Mouse (Mus musculus): Measurements from ENCODE around the gene Vegfa.

Gene Vegfa

DNA sequence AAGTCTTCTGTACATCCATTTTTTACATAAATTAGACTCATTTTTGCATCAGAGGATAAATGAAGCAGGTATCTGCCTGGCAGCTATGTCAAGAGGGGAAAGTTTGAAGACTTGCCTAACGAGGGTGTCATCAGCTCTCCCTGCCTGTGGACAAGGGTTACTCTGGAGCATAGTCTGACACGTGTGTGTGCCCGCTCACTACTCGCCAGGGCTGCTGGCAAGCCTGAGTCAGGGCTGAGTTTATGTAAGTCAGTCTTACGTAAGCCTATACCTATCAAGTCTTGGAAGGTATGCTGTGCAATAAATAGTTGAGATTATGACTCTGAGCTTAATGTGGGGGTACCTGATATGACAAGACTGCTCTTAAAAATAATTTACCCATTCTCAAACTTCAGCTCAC lies 19.2 kb upstream of the Vegfa start:
- DNase-seq (ENCODE audit: low spot score), result no peak

DNA sequence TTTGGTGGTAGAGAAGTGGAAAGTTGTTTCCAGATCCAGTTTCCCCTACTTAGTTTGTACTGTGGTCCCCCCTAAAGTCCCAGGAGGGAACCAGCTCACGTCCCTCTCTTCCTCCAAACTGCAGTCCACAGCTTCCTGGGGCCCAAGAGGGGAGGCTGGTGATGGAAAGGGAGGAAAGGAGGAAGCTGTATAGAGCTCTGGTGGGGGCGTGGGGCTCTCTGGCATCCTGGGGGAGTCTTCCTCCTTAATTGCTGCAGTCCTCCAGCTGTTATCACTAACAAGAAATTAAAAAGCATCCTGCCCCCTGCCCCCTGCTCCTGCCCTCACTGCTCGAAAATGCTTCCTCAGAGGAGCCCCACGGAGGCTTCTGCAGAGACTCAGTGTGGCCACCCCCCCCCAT lies 17.4 kb upstream of the Vegfa start:
- DNase-seq (ENCODE audit: low spot score), result no peak

DNA sequence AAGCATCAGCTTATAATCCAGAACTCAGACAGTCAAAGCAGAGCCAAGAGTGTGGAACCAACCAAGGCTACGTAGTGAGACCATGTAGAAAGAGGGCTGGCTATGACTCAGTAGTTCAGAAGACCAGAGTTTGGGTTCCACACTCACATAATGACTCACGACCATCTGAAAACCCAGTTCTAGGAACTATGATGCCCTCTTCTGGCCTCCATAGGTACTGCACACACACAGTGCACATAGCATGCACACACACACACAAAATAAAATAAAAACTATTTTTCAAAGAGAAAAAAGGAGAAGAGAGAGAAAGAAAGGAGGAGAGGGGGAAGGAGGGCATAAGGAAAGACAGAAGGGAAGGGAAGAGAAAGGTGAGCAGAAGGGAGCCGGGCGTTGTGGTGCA lies 16.0 kb upstream of the Vegfa start:
- DNase-seq (ENCODE audit: low spot score), result no peak

DNA sequence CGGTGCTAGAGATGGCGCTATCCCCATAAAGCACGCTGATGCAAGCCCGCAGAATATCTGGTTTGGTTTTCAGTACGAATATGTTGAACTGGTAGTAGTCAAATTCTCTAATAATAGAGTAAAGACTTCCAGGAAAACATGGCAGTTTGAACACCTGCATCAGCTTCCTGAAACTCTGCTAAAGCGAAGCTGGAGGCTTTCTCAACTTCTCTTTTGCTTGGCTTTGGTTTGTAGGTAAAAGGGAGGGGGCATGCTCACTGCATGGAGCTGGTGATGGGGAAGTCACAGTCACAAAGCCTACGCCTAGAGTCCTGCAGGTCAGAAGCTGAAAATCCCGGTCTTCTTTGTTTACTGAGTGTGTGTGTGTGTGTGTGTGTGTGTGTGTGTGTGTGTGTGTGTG lies 13.6 kb upstream of the Vegfa start:
- no peak for DNase-seq (ENCODE audit: low spot score)

DNA sequence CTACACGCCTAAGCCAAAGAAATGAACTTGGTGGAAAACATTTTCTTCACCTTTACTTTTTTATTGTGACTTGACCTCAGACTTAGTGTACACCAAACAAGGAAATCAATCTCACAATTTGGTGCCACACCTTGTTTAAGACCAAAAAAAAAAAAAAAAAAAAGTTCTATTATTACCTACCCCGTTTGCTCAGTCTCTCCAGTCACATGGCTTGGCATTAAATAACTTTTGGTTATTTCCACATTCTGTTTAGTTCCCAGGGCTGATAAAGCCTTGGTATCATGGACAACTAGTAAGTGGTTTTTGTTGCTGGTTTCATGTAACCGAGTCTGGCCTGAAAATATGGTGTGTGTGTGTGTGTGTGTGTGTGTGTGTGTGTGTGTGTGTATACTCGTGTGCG lies 12.8 kb upstream of the Vegfa start:
- DNase-seq (ENCODE audit: low spot score), result no peak

DNA sequence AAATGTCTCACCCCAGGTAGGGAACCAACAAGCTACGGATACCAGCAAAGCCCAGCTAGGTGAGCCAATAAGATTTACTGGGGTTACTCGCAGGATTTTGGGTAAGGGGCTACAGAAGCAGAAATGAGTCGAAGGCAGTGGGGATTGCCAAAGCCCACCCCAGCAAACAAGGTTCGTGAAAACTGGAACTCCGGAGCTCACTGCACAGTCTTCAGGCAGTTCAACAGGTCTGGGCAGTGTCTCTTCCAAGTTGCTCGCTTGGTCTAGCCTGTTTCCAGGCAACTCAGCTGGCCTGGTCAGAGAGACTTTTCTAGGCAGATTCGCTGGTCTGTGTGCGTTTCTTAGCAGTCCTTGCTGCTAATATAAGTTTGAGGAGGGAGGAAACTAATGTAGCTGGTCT lies 10.0 kb upstream of the Vegfa start:
- no peak for DNase-seq (ENCODE audit: low spot score)

DNA sequence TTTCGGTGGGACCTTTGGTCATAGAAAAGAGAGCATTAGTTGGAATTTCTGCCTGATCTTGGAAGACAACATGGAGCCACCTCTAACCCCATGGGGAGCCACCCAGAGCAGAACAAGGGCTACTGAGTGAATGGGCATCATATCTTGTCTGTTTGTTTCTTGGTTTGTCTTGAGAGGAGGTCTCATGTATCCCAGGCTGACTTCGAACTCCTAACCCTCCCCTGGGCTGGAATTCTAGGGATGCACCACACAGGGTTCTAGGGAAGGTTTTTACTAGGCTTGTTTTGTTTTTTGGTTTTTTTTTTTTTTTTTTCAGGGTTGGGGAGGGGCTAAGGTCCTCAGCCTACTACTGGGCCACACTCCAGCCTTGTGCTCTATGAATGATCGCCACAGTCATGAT lies 9.5 kb upstream of the Vegfa start:
- DNase-seq (ENCODE audit: low spot score), result no peak

DNA sequence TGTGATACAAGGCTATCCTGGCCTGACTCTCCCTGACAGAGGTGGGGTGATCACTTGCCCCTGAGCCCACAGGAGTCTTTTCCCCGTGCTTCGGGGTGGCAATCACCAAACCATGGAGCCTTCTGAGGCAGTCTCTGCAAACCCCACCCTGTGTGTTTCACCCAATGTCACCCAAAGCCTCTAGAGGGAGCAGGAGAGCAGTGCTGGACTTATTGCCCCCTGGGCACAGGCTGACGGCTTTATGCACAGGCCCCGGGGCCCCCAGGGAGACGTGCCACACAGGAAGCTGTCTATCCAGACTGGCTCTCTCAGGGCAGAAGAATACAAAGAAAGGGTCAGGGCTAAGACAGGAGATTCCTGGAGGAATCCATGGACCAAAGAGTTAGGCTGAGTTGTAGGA lies 9.1 kb upstream of the Vegfa start:
- no peak for DNase-seq (ENCODE audit: low spot score)

DNA sequence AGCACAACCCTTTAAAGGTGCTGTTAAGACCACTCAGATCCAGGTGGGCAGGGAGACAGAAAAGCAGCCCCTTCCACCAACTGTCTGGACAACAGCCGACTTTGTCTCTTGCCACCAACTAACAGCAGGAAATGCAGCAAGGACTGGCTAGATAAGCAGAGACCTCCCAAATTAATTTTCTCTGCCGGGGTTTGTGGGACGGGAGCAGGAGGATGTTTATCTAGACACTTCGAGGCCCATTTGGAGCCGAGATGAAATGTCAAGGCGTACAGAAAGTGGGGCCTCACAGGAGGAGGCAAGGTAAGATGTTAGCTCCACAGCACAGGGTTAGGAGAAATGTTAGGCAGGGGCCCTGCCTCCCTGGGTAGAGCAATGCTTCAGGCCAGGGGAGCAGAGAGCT lies 8.4 kb upstream of the Vegfa start:
- DNase-seq (ENCODE audit: low spot score), result no peak

DNA sequence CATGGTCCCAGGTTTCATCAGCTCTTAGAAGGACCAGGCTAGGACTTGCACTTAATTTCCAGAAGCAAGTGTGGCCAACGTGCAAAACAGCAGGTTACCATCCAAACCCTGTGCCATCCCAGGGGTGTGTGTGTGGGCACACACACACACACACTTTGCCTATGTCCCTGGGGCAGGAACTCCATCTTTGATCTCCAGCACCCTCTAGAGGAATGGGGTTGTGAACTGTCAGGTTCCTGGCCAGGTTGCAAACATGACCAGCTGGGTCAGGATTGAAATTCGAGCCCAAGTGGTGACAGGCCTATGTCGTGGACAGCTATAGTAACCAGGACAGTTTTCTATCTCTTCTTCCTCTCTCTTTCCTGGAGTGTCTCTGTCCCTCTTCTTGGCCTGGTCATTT lies 6.7 kb upstream of the Vegfa start:
- no peak for DNase-seq (ENCODE audit: low spot score)

DNA sequence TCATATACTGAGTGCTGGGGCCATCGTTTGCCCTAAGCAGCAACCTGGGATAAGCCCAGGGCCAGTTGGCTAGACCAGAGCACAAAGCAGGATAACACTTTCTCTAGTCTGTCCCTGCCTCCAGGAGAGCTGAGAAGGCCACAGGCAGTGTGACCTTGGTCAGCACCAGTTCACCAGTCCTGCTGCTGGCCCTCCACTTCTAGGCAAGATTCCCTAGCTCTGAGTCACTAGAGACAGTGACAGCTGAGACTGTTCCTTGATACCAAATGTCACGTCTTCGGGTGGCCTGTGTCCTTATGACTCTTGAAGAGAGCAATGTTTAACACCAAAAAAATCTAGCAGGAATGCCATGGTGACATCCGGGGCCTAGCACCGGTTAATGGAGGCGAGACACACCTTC lies 4.2 kb upstream of the Vegfa start:
- DNase-seq (ENCODE audit: low spot score), result no peak

DNA sequence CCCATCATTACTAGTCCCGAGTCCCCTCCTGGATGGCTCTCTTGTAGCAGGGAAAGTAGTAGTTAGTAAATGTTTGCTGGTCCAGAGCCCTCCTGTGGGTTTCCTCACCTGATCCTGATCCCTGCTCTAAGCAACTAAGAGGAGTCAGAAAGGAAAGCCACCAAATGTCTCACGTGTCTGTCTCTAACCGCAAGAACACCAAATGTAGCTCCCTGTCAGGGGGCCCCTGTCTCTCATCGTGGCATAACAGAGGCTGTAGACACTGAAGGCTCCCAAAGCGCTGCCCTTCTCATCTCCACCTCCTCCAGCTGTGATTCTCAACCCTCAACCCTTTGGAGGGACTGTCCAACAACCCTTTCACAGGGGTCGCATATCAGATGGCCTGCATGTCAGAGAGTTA lies 1.9 kb upstream of the Vegfa start:
- no peak for DNase-seq (ENCODE audit: low spot score)

DNA sequence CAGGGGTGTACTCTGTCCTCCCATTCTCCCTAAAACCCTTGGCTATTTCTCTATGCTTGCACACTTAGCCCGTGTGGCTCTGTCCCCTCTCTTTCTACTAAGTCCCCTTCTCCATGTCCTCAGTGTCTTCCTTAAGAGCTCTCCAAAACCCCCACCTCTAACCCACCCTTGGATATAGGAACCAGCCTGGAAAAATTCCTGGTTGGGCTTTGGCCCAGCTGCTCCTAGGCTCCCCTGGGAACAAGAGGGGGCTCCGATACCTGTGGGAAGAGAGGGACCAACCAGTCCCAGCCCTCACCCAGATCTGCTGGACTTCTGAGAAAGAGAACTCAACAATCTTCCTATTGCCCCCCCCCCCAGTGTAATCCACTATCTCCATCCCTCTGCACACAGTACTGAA lies 1.4 kb upstream of the Vegfa start:
- no peak for DNase-seq (ENCODE audit: low spot score)

DNA sequence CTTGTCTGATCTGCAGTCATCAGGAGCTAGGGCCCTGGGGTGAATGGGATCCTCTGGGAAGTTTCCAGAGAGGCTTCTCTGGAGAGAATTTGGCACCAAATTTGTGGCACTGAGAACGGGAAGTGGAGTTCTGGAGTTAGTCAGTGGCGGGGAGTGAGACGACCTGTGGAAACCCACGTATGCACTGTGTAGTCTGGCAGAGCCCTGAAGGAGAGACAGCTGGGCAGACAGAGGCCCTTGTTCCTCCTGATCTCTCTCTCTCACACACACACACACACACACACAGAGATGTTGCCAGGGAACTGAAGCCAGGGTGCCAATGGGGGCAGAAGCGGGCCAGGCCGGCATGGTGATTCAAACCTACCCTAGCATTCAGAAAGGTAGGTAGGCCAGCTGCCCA lies 953 bp upstream of the Vegfa start:
- DNase-seq (ENCODE audit: low spot score), result no peak

DNA sequence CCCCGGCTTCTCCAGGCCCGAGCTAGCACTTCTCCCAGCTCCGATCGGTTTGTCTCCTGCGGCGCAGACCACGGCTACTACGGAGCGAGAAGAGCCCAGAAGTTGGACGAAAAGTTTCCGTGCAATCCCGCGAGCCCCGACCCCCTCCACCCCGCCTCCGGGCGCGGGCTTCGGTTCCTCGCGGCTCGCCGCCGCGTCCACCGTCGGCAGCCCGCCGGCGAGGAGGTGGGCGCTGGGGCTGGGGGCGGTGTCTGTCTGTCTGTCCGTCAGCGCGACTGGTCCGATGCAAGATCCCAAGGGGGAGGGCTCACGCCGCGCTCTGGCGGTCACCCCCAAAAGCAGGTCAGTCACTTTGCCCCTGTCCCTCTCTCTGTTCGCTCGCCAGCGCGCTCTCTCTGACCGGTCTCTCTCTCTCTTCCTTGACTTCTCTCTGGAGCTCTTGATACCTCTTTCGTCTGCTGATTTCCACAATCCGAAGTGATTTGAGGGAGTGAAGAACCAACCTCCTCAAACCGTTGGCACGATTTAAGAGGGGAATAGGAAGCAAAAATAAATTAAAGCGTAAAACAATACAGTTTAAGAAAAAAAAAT lies 453 bp downstream of the Vegfa start:
- peak; percentile 46 for DNase-seq (ENCODE audit: low spot score)

DNA sequence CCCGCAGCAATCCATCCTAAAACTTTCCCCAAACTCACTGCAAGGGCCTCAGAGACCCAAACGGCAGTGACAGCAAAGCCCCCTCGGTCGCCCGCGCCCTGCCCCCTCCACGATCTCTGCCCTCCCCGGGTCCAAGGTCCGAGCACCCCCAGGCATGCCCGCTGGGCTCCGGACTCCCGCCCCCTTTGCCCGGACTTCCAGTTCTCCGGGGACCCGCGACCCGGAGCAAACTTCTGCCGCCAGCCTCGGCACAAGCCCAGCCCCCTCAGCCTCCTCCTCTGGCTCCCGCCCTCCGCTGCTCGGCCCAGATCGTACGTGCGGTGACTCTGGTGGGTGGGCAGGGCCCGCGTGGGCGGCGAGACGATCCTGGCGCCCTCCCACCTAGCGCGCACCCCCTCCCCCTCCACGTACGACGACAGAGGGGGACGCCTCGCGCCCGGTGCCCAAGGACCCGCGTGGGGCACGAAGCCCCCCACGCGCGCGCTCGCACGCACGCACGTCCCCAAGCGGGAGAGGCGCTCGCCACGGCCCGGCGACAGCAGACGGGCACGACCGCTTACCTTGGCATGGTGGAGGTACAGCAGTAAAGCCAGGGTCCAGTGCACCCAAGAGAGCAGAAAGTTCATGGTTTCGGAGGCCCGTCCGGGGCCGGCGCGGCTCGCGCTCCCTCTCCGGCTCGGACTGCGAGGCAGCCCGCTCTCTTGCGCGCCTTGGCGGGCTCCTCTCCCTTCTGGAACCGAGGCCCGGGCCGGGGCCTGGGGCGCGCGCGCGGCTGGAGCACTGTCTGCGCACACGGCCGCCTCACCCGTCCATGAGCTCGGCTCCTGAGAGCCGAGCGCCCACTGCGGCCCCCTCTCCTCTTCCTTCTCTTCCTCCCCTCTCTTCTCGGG lies 1.2 kb downstream of the Vegfa start:
- peak; percentile 62 for DNase-seq (ENCODE audit: low spot score)

DNA sequence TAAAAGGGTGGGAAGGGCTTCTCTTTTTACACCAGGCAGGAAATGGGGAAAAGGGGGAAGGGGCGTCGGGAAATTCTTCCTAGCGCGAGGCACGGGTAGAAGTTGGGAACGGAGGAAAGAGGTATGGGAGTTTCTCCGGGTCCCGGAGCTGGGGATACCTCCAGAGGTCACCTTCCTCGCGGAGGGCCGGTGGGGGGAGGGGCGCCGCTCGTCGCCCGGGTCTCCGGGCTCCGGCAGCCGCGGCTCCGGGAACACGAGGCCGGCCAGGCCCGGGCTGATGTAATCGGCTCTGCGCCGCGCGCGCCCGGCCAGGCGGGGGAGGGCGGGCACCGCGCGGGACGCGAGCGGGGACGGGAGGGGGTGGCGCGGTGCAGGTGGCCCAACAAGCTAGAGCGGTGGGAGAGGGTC lies 1.8 kb downstream of the Vegfa start:
- no peak for DNase-seq (ENCODE audit: low spot score)

DNA sequence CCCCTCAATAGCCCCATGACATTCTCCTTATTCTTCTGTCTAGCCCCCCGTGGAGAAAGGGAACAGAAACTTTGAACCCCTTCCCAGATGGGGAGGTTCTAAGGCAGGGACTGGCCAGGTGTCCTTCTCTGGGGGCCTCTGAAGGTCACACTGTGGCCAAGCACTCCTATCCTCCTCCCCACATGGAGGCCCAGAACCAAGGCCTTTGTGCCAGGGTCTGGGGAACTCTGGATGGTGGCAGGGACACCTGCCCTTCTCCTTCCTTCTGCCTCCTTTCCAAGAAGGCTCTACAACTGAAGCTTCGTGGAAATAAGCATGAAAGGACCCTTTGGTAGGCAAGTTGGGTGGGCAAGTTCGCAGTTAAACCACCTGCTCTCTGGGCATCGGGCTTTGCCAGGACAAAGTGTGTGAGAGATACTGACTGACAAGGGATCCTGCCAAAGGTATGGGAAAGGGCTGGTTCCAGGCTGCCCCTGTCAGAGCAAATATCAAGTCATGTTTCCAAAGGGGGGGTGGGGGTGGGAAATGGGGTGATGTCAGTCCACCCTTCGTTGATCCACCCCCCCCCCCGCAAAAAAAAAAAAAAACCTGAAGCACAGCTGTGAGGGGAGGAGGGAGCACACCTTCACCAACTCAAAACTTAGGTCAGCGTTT lies 2.5 kb downstream of the Vegfa start:
- DNase-seq (ENCODE audit: low spot score), result no peak

DNA sequence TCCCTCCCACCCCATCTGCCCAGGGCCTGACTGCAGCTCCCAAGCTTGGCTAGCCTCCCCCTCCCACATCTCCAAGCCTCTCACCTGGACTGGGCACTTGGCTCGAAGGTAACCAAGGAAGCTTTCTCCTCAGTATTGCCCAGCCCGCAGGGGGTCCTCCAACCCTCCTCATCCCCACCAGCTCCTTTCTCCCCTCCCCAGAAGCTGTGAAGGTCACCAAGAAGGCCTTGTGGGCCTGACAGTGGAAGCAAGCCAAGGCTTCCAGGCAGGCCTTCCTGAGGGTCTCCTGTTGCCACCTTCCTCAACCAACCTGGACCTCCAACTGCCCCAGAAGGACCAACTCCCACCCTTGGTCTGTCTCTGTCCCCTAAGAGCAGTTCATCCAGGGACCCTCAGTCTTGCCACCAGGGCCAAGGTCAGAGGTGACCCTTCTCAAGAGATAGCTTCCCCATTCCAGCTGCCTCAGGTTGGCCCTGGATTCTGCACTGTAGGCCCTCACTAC lies 3.1 kb downstream of the Vegfa start:
- no peak for DNase-seq (ENCODE audit: low spot score)

DNA sequence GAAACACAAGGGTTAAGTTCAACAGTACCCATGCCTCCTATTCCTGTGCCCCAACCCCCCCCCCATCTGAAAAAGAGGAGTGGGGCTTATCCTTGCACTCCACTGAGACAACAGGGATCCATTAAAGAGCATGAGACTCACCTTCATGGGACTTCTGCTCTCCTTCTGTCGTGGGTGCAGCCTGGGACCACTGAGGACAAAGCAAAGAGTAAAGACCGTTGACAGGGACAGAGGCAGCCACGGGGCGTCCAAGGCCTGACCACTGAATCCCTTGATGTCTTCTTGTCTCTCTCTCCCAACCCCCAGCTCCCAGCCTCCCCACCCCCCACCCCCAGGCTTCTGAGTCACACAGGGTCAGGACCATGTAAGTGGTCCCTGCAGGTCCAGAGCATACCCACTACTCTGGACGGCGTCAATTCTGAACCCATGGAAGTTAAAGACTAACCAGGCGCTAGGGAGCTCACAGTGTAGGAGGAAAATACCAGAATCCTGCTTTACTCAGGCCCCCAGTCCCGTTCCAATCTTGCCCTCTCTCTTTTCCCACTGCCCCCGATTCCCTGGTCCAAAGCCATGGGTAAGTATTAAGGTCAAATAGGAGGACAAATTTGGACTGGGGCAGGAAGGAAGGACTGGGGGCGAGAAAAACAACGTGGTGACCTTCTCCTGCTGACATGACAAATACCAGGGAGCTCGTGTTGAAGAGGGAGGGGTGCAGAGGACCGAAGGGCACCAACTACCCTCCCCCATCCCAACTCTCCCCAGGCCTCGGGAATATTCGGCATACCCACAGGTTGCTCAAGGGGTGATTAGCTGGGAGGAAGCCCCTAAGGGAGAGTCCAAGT lies 3.7 kb downstream of the Vegfa start:
- no peak for DNase-seq (ENCODE audit: low spot score)

DNA sequence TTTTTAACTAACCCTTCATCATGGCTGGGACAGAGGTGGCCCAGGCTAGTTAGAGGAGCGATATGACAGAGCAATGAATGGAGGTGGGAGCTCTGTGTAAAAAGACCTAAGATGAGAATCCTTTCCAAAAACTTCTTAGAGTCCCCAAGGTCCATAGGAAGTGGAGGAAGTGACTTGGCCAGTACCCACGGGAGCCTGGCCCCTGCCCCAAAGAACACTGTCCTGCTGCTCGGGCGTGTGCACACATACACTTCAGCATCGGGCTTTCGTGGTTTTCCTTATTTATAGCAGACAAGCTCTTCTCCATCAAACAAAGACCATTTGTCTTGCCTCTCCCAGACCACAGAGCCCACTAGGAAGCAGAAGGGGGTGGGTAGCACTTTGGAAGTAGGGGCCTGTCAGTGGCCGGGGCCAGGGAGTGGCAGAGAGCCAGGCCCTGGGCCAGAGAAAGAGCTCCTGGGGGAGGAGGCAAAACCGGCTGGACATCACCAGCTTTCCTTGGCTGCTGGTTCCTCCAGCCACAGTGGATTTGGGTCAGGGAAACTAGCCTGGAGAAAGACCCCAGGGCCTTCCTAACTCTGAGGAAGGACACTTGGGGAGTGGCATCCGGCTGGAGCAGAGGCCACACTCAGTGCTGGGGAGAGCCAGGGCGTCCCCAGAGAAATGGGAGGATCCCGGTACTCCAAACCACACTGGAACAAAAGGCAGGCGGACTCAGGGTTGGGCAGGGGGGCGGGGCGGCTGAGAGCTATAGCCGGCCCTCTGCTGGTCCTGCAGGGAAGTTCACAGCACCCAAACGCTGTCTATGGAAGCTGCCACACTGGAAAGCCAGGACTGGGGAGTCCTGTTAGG lies 4.9 kb downstream of the Vegfa start:
- DNase-seq (ENCODE audit: low spot score), result peak; percentile 66

Measured in ovary, postnatal 14 days (tissue).